Mouse (Mus musculus) brain, embryonic 14.5 days (tissue): ENCODE measurements around the gene Ccdc177.

Source experiments
- CTCF ChIP-seq: fragments of 200-500 bp; IDR thresholded peaks from 2 replicates; pipeline ENCODE4 v1.5.1; 2012; ENCODE audit warnings: inconsistent platforms, mild to moderate bottlenecking, moderate library complexity, borderline replicate concordance; ENCODE audit not compliant: insufficient read depth, insufficient read length; ENCODE audit errors: extremely low read depth
- POLR2A ChIP-seq: fragments of 200-500 bp; IDR thresholded peaks from 2 replicates; pipeline ENCODE4 v1.6.1; 2012; ENCODE audit warnings: mild to moderate bottlenecking, inconsistent platforms, borderline replicate concordance; ENCODE audit not compliant: poor library complexity, insufficient read depth, insufficient read length, severe bottlenecking; ENCODE audit errors: extremely low read depth

DNA sequence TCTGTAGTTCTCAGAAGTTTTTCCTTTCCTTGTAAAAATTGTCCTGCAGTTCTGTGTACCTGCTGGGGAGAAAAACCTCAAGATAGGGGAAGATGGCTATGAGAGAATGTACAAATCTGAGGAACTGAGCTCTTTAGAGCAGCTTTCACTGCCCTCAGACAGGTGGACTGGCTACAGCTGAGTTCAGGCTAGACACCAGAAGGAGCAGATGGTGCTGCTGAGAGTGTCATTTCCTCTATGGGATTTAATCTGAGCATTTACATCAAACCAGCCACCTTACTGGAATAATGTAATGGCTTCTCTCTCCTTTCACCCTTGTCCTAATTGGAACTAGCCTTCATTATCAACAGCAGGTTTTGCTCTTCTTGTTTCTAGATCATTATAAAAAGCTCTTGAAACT is 37.8 kb upstream of the Ccdc177 start:
- TF ChIP-seq CTCF (no peak), POLR2A (no peak)
